Mouse (Mus musculus): ENCODE measurements at regions not wholly inside any gene's neighbourhood (a gene's known extent, or its start where the extent isn't known, plus 50 kb on each side); places are given as distances from the start of the nearest gene placed in this dataset.

DNA sequence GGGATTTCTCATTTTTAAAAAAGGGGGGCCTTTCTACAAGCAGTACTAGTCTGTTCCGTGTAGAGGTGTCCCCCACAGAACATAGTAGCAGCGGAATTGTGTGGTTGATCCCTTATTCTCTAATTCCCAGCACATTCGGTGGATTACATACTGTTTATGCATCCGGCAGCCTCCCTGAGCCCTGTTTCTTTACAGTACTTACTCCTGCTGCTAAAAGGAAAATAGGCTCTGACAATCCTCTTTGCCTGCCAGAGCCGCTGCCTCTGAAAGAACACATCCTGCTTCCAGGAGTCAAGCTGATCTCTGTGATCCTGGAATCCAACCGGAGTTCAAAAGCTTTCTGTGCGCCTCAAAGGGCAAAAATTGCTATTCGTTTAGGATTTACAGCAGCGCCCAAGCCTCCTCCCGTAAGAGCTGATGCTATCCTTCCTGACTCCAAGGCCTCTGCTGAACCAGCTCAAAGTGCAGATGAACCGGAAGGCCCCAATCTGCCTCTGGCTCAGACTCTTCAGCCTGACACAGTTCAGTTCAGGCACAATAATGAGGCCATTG is 936.6 kb downstream of the Ndufa4 start:
- DNase-seq (ENCODE audit: low read depth, low spot score): peak; percentile 85

DNA sequence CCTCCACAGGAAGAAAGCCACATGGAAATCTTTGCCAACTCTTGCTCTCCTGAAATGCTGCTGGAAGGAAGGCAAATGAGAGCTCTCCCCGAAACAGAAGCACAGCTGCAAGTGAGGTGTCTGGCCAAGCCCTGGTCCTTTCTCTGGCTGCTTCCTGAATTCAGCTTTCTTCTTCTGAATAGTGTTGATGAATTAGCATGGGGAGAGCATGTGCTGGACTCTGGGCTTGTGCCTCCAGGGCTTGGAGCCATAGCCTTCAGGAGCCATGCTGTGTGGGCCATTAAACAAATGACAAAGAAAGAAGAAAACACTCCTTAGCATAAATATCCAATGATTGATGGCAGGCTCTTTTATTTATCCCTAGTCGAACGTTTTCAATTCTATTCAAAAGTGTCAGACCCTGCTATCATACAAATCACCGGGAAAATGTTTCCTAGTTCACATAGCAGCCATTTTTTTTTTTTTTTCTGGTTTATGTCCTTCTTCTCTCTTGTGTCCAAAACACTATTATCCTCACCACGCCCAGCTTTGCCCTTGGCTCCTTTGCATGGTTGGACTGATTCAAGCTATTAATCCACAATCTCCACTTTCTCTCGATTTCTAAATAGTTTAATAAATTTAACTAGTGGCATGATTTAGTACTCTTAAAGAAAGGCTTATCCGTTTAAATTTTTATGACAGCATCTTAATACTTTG is 937.3 kb downstream of the Ndufa4 start:
- DNase-seq (ENCODE audit: low read depth, low spot score): peak; percentile 77

DNA sequence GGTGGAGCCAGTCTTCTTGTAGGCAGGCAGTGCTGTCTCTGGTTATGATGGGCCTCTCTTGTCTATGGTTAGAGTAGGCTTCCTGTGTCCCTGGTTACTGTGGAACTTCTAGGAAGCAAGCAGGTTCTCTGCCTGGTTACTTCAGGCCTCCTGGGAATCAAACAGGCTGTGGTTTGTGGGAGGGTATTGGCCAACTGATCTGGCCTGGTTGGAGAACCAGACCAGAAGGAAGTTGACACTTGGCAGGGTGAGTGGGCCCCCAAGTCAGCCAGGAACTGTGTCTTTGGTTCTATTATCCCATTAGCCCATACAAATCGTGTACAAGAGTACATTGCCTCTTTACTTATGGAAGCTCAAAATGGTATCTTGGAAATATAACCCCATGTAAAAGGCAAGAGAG is 963.8 kb downstream of the Ndufa4 start:
- DNase-seq (ENCODE audit: low read depth, low spot score): no peak

DNA sequence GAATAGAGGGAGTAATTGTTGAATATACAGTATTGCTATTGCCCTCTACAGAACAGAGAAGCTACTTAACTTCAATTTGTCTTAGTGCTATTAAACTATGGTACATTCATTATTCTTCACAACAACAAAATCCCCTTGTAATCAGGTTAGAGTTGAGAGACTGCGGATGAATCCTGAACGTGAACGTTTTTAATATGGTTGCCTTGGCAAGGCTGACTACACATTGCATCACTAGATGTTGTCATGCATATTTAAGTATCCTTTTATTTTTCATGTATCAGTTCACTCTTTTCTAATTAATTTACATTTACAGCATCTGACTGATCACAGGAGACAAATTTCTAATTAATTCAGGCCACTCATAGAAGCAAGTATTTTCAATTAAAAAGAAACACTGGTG is 965.8 kb downstream of the Ndufa4 start:
- peak; percentile 7 for DNase-seq (ENCODE audit: low read depth, low spot score)

Measured in brain, adult 2 months (tissue).